ENCODE assay signal across 22 mouse cellular contexts in the genomic region with DNA sequence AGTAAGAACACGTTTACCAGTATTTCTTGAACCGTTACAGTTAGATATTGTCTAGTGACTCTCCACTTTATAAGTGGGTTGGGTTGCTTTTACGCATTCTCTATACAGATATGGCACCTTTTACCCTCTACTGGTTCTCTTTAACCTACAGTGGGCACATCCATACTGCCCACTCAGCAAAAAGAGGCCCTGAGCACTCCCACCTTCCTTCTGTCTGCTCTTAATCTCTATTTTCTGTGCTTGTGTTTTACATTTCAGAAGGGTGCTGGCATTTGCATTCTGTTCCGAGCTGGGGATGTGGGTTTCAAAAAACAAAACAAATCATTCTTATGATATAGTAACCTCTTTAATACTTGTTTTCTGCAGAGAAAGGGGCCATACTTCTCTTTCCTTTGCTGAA.
"Had no signal": no experiment of that assay in that cellular context is flagged by ENCODE, and none has a peak within 500 bp of the region (broad histone marks: within the 10 kb centered on the region; RNA-seq: fewer than 3 reads in every experiment).

No protein-coding gene starts in this region.

- H3K36me3 ChIP-seq: heart, embryonic 10.5 days; hindbrain, embryonic 10.5 days; hindbrain, embryonic 12.5 days; intestine, embryonic 15.5 days; liver, embryonic 12.5 days had no signal

- H3K9ac ChIP-seq: heart, embryonic 12.5 days; hindbrain, embryonic 12.5 days; hindbrain, embryonic 14.5 days; intestine, embryonic 15.5 days; limb, embryonic 13.5 days; limb, embryonic 15.5 days; liver, embryonic 12.5 days; liver, embryonic 14.5 days had no signal

- H3K9me3 ChIP-seq: heart, embryonic 10.5 days; heart, embryonic 12.5 days; hindbrain, embryonic 10.5 days; hindbrain, embryonic 12.5 days; intestine, embryonic 15.5 days; limb, embryonic 13.5 days; limb, embryonic 15.5 days; liver, embryonic 12.5 days had no signal

- H3K27me3 ChIP-seq: heart, embryonic 12.5 days; hindbrain, embryonic 12.5 days; intestine, embryonic 15.5 days; limb, embryonic 13.5 days; limb, embryonic 15.5 days; liver, embryonic 12.5 days had no signal

- H3K4me2 ChIP-seq: heart, embryonic 12.5 days; hindbrain, embryonic 12.5 days; hindbrain, embryonic 14.5 days; intestine, embryonic 15.5 days; limb, embryonic 13.5 days; limb, embryonic 15.5 days; liver, embryonic 12.5 days had no signal

- H3K4me3 ChIP-seq: gastrocnemius, adult 2 months; heart, adult 2 months; heart, embryonic 10.5 days; heart, embryonic 12.5 days; hindbrain, embryonic 10.5 days; hindbrain, embryonic 12.5 days; intestine, embryonic 15.5 days; layer of hippocampus, adult 2 months; limb, embryonic 13.5 days; limb, embryonic 15.5 days; liver, embryonic 12.5 days had no signal

- ATAC-seq: hindbrain, embryonic 16.5 days; inflammation-experienced regulatory T-cells, adult 6 months; intestine, embryonic 15.5 days; intestine, postnatal 0 days; liver, embryonic 12.5 days had no signal

- H3K4me1 ChIP-seq: heart, embryonic 10.5 days; heart, embryonic 12.5 days; hindbrain, embryonic 10.5 days; hindbrain, embryonic 12.5 days; intestine, embryonic 15.5 days; limb, embryonic 15.5 days; liver, embryonic 12.5 days had no signal

- DNase-seq: gastrocnemius, adult 2 months; gastrocnemius, postnatal 10 days; gastrocnemius, postnatal 25 days; heart, adult 2 months; heart, postnatal 10 days; heart, postnatal 4 days; left cerebral cortex, postnatal 4 days; lung, adult 18-20 months had no signal

- H3K27ac ChIP-seq: gastrocnemius, adult 2 months; heart, adult 2 months; heart, embryonic 10.5 days; hindbrain, embryonic 10.5 days; hindbrain, embryonic 12.5 days; hindbrain, embryonic 14.5 days; intestine, embryonic 15.5 days; layer of hippocampus, adult 2 months; limb, embryonic 13.5 days; limb, embryonic 15.5 days; liver, embryonic 12.5 days; liver, embryonic 14.5 days had no signal
